Mouse (Mus musculus) megakaryocyte-erythroid progenitor cell, adult 5-6 weeks (primary cell): ENCODE measurements at regions not wholly inside any gene's neighbourhood (a gene's known extent, or its start where the extent isn't known, plus 50 kb on each side); places are given as distances from the start of the nearest gene placed in this dataset.

Source experiments
- ATAC-seq: replicated peaks from 2 replicates; pipeline ENCODE4 v1.8.0; 2016; ENCODE audit warnings: mild to moderate bottlenecking, inconsistent platforms; ENCODE audit not compliant: severe bottlenecking, poor library complexity, low FRiP score, low TSS enrichment

- ATAC-seq = peak; percentile 36; the same call in 1 of the 2 replicates
These were observed 62.6 kb downstream of the Mcfd2 start for GRCm38 (mm10) chr17:87202958-87203720.

- peak; percentile 59 for ATAC-seq
These were observed 63.2 kb downstream of the Mcfd2 start for GRCm38 (mm10) chr17:87202490-87202889.

GRCm38 (mm10) chr17:87200721-87201242 is 65.0 kb downstream of the Mcfd2 start:
- no peak for ATAC-seq

GRCm38 (mm10) chr17:87200134-87200533 is 65.6 kb downstream of the Mcfd2 start:
- no peak for ATAC-seq

- ATAC-seq = no peak
These were observed 66.6 kb downstream of the Mcfd2 start for GRCm38 (mm10) chr17:87199134-87199533.

- no peak for ATAC-seq
These were observed 68.3 kb downstream of the Mcfd2 start for GRCm38 (mm10) chr17:87197434-87197833.

- no peak for ATAC-seq
These were observed 71.1 kb downstream of the Mcfd2 start for GRCm38 (mm10) chr17:87194639-87195038.

- no peak for ATAC-seq
These were observed 72.3 kb downstream of the Mcfd2 start for GRCm38 (mm10) chr17:87193482-87193881.

- no peak for ATAC-seq
These were observed 76.1 kb downstream of the Mcfd2 start for GRCm38 (mm10) chr17:87189670-87190069.
